Mouse (Mus musculus) heart, postnatal 10 days (tissue): ENCODE results near the gene Hspa1a. TPM values are rescaled to one million over a fixed set of nuclear protein-coding genes. Genes with fewer than 3 reads are reported as not detected.
"Not testable (repeated sequence)": the region's sequence is repeated elsewhere in the genome, so short reads cannot be mapped to it uniquely, and the experiment has no call there.

Experiments used
- DNase-seq, 2 experiments: peaks; one replicate each; pipeline ENCODE4 v3.0.0; 2021
- intact Hi-C: fragments of 180-260 bp; cut with DNase I; formaldehyde crosslinking; loops from one replicate; pipeline ENCODE4 v1.15.1; 2025
- total RNA-seq, 2 experiments: library from RNA; stranded (reverse); gene quantifications; 2 replicates each; pipeline ENCODE4 v1.2.3; 2021

Gene Hspa1a
- 1 to 10 TPM; 2.6 TPM for total RNA-seq

DNA sequence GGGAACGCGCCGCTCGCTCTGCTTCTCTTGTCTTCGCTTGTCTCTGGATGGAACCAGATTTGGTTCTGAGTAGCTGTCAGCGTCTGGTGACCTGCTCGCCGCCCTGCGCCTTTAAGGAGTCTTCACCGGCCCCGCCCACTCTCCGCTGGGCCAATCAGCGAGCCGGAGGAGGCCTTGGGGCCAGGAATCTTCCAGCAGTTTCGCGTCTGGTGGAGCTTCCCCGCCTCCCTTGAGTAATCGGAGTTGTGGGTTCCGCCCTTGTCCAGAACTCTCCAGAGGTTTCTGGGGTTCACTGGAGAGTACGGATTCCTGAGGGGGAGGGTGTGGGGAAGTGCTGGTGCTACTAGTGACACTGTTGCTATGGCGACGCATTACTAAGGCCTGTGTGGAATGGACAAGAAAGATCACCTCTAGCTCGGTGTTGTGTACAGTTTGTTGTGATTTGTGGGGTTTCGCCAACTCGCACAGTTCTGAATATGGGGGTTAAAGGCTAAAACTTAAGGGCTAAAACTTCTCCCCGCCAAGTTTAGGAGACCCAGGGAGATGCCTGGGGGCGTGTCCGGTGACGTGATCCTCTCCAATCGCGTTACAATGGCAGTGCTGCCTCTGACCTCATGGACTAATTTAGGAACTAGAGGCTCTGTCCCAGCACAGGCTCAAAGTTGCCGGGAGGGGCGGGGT, at the start of gene Hspa1a, which contains the start of gene Hspa1l:
TSS of gene Hspa1a (minus strand) at position 88 of the 681 bp plus-strand sequence.
TSS of gene Hspa1l (plus strand) at position 635 of the 681 bp plus-strand sequence.
- DNase-seq: peak; percentile 91
- intact Hi-C loops: not testable (repeated sequence)

DNA sequence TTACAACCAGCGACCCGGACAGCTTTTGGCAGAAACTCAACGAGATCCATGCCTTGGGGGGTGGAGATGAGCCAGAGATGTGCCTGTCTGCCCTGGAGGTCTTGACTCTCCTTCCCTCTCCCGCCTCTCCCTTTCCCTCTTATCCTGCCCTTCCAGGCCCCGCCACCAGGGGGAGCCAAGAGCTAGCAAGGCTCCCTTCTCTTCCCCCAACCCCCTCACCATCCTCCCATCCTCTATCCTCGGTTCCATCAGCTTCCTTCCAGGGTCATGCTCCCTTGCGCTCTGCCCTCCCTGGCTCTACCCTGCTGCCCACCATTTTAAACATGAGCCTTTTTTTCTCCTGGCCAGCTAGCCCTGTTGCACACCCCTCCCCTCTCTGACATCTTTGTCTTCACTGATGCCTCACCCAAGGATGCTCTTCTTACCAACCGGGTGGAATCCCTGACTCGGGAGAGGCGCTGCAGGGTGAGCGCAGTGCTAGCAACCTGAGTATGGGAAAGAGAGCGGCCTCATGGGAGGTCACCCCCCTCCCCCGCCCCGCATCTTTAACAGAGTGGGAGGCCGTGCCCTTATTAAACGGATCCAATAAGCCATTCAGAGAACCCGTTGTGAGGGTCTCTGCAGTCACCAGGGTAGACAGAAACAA, 49.3 kb upstream of the Hspa1a start:
- intact Hi-C loops: loop anchor here (1.0 to 2.0 kb wide), 3 partner anchors 38 to 85 kb away; partner anchors contain the start of genes Ddah2 and Ly6g6d
- peak; percentile 90 to 94 for DNase-seq

- intact Hi-C loops: loop anchor here (2.0 kb wide), 1 partner anchor 58 kb away; the partner anchor contains the start of gene Ly6g6d
- DNase-seq: no peak
Observed at GRCm38 (mm10) chr17:35020551-35020950, 48.6 kb upstream of the Hspa1a start.

DNA sequence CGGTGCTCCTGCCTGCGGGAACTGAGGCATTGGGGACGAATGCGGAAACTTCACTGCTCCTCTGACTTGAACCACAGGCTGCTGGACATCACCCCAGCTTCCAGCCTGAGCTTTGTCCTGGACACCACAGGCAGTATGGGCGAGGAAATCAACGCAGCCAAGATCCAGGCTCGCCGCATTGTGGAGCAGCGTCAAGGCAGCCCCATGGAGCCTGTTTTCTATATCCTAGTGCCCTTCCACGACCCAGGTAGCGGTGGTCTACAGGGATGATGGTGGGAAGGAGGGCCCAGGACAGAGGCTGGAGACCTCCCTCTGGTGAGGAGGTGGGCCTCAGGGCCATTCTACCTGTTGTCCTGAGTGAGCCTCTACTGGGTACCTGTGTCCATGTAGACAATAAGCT, 47.9 kb upstream of the Hspa1a start:
- intact Hi-C loops: loop anchor here (2.0 kb wide), 1 partner anchor 59 kb away; the partner anchor contains the start of gene Ly6g6d

DNA sequence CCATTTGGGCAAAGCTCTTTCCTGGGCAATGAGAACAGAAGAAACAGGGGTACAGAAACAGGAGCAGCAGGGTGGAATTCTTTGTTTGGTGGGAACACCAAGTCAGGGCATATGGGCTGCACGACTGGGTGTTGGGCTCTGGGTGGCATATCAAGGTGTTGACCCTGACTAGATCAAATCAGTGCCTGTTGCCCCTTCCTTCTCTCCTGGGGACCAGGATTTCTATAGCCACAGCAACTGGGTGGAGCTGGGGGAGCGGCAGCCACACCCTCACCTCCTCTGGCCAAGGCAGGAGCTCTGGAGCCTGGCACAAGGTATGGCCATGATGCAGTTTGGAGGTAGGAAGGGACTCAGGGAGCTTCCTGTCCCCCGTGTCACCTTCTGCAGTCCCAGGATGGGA, 46.2 kb upstream of the Hspa1a start:
- no peak for DNase-seq
- intact Hi-C loops: no loop called here

More for the DNA sequence above, 47.9 kb upstream of the Hspa1a start:
- DNase-seq: no peak

- no peak for DNase-seq
- intact Hi-C loops: no loop called here
Observed at GRCm38 (mm10) chr17:35017706-35018030, 45.7 kb upstream of the Hspa1a start.

DNA sequence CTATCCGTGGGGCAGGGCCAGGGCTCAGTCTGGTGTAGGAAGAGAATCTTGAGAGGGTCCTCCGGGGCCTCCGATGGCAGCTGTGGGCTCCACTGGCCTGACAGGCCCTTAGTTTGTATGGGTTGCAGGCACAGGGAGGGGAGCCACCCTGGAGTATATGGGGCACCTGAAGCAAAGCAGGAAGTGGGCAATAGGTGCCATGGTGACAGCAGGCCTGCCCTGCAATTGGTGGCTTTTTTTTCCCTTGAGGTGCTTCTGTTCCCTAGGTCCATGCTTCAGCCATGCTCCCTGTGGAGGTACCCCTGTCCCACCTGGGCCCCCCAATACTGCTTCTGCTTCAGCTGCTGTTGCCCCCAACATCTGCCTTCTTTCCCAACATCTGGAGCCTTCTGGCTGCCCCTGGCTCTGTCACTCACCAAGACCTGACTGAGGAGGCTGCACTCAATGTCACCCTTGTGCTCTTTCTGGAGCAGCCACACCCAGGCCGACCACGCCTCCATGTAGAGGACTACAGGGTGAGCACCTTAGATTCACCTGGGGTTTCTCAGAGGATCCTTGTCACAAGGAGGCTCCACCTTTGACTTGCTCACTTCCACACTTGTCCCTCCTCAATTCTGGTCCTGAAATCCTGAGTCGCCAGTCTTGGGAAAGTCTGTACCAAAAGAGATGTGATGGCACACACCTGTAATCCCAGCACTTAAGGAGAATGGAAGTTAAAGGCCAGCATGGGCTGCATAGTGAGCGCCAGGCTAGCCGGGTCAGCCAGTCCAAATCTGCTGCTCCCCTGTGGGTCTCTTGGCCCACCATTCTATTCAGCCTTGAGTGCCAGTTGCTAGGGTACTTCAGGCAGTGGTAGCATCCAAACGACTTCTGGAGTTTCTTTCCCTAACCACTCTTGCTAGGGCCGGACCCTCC, 45.1 kb upstream of the Hspa1a start:
- DNase-seq: no peak
- intact Hi-C loops: no loop called here

GRCm38 (mm10) chr17:35016376-35016775, 44.4 kb upstream of the Hspa1a start, which contains the start of gene Vwa7:
TSS of gene Vwa7 (plus strand) at chr17:35016579.
- intact Hi-C loops: no loop called here
- DNase-seq: peak; percentile 61

DNA sequence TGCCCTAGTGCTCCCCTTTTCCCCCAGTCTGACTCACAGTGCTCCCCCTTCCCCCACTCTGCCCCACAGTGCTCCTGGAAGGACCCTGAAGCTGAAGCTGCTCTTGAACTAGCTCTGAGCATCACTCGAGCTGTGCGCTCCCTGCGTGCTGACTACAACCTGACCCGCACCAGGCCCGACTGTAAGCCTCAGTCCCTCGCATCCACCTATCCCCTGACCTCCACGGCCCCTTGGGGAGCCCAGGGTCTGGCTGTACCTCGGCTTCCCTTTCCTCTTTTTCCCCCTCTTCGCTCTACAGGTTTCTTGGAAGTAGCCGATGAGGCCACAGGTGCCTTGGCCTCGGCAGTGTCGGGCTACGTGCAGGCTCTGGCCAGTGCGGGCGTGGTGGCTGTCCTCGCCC, 43.3 kb upstream of the Hspa1a start:
- DNase-seq: no peak
- intact Hi-C loops: no loop called here

DNA sequence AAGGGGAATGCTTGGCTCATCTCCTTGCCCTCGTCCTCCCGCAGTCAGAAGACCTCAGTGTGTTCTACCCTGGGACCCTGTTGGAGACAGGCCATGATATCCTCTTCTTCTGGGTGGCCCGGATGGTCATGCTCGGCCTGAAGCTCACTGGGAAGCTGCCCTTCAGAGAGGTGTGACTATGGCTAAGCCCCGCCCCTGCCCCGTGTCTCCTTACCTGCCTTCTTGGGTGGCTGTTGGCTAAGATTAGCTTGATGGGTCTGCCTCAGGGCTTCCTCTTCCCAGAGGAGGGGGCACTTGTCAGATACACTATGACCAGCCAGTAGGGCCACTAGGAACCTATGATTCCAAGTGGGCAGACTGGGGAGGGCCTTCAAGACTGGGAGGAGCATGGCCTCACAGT, 41.3 kb upstream of the Hspa1a start:
- no peak for DNase-seq
- intact Hi-C loops: no loop called here

- no peak for DNase-seq
- intact Hi-C loops: no loop called here
Observed at GRCm38 (mm10) chr17:35012430-35012829, 40.5 kb upstream of the Hspa1a start.

DNA sequence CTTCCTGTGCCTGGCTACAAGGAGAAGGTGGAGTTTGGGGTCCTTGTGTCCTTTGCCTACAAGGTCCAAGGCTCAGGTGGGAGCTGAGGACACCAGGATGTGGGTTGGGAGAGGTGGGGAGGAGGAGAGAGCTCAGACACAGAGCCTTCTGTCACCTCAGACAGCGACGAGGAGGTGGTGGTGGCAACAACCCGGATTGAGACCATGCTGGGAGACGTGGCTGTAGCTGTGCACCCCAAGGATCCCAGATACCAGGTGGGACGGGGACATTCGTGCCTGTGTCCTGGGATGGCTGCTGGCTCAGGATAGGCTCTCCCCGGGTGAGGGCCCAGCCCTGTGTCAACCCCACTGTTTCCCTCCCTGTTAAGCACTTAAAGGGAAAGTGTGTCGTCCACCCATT, 39.5 kb upstream of the Hspa1a start:
- no peak for DNase-seq
- intact Hi-C loops: no loop called here

DNA sequence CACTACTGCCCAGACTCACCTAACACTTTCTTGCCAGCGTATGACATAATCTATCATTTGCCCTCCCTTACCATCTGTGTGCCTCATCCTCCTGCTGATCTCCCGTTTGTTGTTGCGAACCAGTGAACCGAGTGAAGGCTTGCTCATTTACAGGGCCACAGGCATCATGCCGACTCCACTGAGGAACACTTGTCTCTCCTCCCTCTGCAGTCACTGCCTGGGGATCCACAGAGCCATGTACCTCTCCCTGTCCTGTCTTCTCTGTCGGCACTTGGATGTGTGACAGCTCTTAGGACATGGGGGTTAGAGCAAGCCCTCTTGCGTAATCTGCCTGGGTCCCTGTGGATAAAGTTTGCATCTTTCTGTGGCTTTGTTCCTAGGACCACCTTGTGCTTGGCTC, 37.6 kb upstream of the Hspa1a start:
- no peak for DNase-seq
- intact Hi-C loops: loop anchor here (10.0 kb wide), 1 partner anchor 225 kb away; the partner anchor contains the start of genes Atp6v1g2 and Nfkbil1

- intact Hi-C loops: loop anchor here (10.0 kb wide), 1 partner anchor 227 kb away; the partner anchor contains the start of genes Atp6v1g2 and Nfkbil1
- DNase-seq: no peak
Observed at GRCm38 (mm10) chr17:35007387-35007991, 35.5 kb upstream of the Hspa1a start.

DNA sequence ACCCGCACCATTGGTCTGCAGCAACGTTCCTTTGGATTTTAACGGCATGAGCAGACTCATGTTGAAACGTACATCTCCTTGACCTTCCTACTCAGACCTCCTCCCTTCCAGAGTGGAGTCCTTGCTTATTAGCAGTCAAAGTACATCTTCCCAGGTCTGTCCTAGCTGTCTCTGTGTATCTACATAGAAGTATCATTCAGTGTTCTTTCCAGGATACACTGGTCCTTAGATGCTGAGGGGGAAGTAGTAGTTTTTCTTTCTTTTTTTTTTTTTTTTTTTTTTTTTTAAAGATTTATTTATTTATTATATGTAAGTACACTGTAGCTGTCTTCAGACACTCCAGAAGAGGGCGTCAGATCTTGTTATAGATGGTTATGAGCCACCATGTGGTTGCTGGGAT, 33.9 kb upstream of the Hspa1a start:
- not testable (repeated sequence) for DNase-seq
- intact Hi-C loops: loop anchor here (10.0 kb wide), 1 partner anchor 229 kb away; the partner anchor contains the start of genes Atp6v1g2 and Nfkbil1

- DNase-seq: no peak
- intact Hi-C loops: loop anchor here (10.0 kb wide), 1 partner anchor 230 kb away; the partner anchor contains the start of genes Atp6v1g2 and Nfkbil1
Observed at GRCm38 (mm10) chr17:35005158-35005557, 33.2 kb upstream of the Hspa1a start.

GRCm38 (mm10) chr17:35004075-35004717, 32.2 kb upstream of the Hspa1a start:
- intact Hi-C loops: loop anchor here (10.0 kb wide), 1 partner anchor 231 kb away; the partner anchor contains the start of genes Atp6v1g2 and Nfkbil1
- no peak for DNase-seq

DNA sequence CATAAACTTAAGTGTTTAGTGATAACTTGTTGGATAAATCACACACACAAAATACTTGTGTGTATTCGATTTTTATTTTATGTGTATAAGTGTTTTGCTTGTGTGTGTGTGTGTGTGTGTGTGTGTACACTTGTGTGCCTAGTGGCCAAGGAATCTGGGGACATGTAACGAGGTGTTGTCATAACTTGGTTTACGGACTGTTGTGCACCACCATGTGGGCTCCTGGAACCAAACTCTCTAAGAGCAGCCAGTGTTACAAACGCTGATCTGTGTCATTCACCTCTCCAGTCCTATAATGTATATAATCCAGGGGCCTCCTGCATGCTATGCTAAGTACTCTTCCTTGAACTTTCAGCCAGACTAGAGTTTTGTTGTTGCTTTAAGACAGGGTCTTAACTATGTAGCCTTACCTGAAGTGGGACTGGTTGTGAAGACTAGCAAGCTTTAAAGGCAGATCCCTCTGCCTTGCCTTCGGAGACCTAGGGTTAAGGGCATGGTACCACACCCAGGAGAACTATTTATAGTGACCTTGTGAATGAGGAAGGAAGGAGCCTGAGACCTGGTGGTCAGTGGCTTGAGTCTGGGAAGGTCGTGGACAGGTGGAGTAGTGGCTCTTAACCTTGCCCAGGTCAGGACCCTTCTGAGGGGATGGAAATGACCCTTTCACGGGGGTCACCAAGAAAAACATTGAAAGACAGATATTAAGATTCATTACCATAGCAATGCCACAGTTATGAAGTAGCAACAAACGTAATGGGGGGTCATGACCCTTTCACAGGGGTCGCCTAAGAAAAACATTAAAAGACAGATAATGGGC, 31.3 kb upstream of the Hspa1a start:
- no peak for DNase-seq
- intact Hi-C loops: loop anchor here (10.0 kb wide), 1 partner anchor 232 kb away; the partner anchor contains the start of genes Atp6v1g2 and Nfkbil1
